Mouse (Mus musculus): Measurements from ENCODE around the gene Lcmt1.

Lcmt1 gene

DNA sequence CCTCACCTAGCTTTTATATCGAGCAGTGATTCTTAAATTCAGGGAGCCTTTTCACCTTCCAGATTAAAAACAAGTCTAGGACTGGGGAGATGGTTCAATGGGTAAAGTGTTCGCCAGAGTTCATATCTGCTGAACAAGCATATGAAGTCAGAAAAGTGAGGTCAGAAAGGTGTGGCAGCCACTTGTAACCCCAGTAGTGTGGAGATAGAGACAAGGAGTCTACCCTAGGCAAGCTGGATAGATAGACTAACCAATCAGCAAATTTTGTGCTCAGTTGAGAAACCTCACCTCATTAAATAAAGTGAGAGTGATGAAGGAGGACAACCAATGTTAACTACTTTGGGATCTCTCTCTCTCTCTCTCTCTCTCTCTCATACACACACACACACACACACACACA lies 80.9 kb downstream of the Lcmt1 start:
- in situ Hi-C loops (cut with MboI; ENCODE audit: unreplicated experiment in 2 of 2) = loop anchor here (25.0 kb wide), 2 partner anchors 1213 to 1238 kb away; partner anchors contain the start of gene Chp2 (in 1 of the 2)

DNA sequence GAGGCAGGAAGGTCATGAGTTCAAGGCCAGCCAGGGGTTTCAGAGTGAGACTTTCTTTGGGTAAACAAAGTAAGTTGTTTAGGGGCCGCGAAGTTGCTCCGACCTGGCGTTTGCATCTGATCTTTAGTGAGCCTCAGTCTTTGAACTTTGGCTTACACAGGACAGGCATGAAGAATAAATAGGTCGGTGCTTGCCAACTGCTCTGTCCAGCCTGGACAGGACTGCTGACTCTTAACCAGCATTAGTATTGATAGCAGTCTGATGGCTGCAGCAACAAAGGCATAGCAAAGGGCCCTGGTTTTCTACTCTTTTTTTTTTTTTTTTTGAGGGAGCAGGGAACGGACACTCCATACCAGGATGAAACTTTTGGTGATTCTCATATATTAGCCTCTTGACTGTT lies 83.0 kb downstream of the Lcmt1 start:
- in situ Hi-C loops (cut with MboI; ENCODE audit: unreplicated experiment in 2 of 2) = loop anchor here (25.0 kb wide), 2 partner anchors 1215 to 1240 kb away; partner anchors contain the start of gene Chp2 (in 1 of the 2)

DNA sequence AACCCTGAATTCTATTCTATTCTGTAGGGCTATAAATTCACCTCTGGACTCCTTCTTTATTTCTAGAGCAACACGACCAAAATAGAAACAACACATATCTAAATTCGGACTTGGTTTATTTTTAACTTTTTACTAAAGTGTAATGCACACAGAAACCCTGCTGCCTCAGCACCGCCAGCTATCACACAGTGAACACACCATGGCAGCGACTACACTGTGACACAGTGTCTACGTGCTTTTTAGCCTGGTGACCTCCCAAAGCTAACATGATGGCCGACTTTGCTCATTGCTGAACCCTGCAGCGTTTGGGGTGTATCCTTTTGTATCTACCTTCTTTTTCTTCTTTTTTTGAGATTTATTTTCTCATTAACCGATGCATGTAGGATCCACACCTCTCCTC lies 83.5 kb downstream of the Lcmt1 start:
- in situ Hi-C loops (cut with MboI; ENCODE audit: unreplicated experiment in 2 of 2) = loop anchor here (25.0 kb wide), 2 partner anchors 1216 to 1241 kb away; partner anchors contain the start of gene Chp2 (in 1 of the 2)

DNA sequence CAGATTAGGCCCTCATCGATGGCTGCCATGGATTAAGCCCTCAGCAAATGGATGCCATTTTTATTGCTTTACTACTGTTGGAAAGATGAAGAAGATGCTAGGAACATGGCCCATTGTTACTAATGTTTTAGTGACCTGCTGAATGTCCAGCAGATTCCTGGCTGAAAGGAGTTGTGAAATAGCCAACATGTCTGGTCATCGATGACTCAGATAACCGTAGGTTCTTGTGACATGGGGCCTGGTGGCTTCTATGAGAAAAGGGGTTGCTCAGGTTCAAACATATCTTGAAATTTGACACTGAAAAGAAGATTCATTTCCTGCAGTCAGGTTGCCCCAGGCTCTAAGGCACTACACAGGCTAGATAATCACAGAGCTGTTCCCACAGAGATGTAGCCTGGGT lies 85.5 kb downstream of the Lcmt1 start:
- in situ Hi-C loops (cut with MboI; ENCODE audit: unreplicated experiment in 2 of 2) = loop anchor here (25.0 kb wide), 2 partner anchors 1218 to 1243 kb away; partner anchors contain the start of gene Chp2 (in 1 of the 2)

DNA sequence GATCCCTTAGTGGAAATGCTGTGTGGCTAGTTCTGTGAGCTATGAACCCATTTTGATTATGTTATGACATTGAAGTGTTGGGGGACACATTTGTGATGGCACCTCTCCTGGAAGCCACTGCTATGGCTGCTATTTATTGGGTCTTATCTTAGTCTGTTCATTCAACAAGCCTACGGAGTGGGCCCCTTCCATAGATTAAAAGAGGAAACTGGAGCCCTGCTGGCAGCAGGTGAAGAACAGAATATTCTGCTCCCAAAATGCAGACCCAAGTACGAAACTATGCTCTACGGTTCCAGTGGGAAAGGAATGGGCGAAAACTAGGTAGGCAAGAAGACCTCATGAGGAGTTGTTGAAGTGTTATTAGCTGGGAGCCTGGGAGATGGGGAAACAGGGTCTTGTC lies 88.7 kb downstream of the Lcmt1 start:
- in situ Hi-C loops (cut with MboI; ENCODE audit: unreplicated experiment in 2 of 2) = loop anchor here (25.0 kb wide), 2 partner anchors 1221 to 1246 kb away; partner anchors contain the start of gene Chp2 (in 1 of the 2)

DNA sequence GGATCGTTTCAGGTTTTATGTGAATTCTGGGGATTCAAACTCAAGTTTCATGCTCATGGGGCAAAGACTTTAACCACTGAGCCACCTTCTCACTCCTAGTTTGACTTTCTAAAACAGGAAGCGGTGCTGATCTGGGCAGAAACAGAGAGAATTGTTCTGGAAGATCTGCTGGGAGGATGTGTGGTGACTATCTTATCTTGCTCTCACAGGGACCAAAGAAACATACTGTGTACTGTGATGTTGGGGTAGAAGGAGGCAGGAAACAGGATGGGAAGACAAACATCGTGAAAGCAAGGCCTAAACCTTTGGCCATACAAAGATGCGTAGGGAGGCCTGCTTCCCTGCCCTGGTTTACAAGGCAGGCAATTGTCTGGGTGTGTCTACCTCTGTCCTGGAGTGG lies 89.7 kb downstream of the Lcmt1 start:
- in situ Hi-C loops (cut with MboI; ENCODE audit: unreplicated experiment in 2 of 2) = loop anchor here (25.0 kb wide), 2 partner anchors 1222 to 1247 kb away; partner anchors contain the start of gene Chp2 (in 1 of the 2)

DNA sequence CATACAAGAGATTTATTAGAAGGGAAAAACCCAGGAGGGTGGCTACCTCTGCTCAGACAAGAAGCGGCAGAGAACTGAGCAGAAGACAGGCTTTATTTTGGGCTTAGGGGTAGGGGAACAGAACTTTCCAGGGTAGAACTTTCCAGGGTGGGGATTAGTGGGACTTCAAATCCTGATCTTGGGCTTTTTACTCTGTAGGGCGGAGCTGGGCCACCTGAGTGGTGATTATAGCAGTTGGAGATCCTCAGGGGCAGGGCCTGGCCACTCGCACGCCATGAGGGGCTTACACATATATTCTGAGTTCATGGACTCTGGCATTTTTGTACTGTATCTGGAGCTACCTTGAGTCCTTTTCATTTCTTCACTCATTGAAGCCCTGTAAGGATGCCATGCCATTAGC lies 91.7 kb downstream of the Lcmt1 start:
- in situ Hi-C loops (cut with MboI; ENCODE audit: unreplicated experiment in 2 of 2) = loop anchor here (5.0 to 25.0 kb wide), 5 partner anchors 527 to 1249 kb away; partner anchors contain the start of gene Chp2 (in 1 of the 2)

DNA sequence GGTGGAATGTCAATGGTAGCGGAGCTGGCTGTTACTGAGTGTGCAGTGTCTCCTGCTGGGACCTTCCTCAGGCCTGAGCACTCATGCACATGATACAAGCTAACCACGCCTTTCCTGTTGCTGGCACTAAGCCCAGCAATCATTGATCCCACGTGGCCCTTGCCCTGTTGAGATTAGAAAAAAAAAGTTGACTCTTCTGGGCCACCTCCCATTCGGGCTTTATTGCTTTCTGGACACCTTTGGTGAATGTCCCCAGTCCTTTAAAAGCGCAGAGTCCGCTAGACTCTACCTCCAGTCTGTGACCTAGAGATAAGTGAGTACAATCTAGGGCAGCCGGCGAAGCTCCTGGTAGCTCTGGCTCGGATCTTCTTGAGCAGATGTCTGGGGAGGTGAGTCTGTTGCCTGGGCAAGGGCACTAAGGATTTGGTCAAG lies 92.5 kb downstream of the Lcmt1 start, which contains the start of gene Aqp8:
Gene Aqp8 (plus strand): TSS at position 222 of the 432 bp plus-strand sequence.
- in situ Hi-C loops (cut with MboI; ENCODE audit: unreplicated experiment in 2 of 2) = loop anchor here (5.0 to 25.0 kb wide), 5 partner anchors 527 to 1250 kb away; partner anchors contain the start of gene Chp2 (in 1 of the 2)

DNA sequence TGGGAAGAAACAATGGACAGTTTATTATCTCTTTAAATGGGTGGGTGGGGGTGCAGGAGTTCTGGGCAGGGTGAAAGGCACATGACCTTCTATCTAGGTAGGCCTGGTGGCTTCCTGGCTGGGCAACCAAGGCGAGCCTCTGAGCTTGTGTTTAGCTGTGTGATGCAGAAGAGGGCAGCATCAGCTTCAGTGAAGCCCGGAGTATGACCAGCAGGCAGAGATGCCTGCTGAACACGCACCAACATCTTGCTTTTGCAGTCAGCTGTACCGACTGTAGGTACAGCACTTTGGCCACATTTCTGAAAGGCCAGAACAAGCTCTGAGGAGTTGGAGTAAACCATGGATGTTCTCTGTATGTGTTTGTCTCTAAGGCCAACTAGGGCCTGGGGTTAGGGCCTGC lies 94.0 kb downstream of the Lcmt1 start:
- in situ Hi-C loops (cut with MboI; ENCODE audit: unreplicated experiment in 2 of 2) = loop anchor here (5.0 to 25.0 kb wide), 5 partner anchors 529 to 1251 kb away; partner anchors contain the start of gene Chp2 (in 1 of the 2)

DNA sequence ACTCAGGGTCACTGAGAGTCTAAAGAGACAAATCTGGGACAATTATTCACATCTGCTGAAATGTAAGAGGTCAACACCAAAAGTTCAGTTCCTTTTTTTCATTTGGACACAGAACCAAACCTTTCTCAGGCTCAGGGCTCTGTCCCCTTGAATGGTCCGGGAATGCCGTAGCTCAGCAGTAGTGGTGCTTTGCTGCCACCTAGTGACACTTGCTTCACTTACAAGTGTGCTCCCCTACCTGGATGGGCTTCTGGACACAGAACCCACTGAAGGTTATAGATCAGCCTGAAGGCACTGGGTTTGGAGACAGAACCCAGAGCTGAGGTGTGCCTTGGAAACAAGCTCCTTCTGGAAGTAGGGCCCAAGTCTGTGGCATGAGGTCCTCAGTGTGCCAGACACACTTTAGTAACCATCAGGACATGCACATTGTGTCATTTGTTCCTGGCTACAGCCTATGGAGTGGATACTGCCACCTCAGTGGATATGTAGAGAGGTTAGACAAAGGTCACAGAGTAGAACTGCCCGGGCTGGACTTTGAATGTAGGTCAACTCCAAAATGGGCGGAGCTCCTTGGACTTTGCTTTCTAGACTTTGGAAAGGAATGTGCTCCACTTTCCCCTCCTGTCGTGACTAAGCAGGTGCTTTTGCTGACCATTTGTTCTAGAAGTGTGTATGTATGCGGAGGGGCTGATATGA lies 96.3 kb downstream of the Lcmt1 start:
- in situ Hi-C loops (cut with MboI; ENCODE audit: unreplicated experiment in 2 of 2) = loop anchor here (5.0 to 25.0 kb wide), 6 partner anchors 259 to 1254 kb away; partner anchors contain the start of gene Chp2 (in 1 of the 2)

DNA sequence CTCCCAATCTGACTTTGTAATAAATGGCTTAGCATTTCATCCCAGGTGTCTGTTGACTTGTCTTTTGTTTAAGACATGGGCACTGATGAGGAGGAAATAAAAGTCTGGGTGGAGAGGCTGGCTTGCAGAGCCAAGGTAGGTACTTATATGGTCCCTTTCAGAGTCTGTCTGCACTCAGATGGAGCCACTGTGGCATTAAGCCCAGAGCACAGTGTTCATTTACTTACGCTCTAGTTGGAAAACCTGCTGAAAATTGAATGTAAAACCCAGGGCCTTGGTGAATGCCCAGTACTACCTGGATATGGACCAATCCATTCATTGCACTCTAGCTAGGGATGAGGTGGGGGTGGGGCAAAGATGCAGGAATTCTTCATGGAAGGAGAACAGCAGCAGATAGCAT lies 98.4 kb downstream of the Lcmt1 start:
- in situ Hi-C loops (cut with MboI; ENCODE audit: unreplicated experiment in 2 of 2) = loop anchor here (5.0 to 25.0 kb wide), 6 partner anchors 261 to 1256 kb away; partner anchors contain the start of gene Chp2 (in 1 of the 2)

Measured in v-Abl transformed pro-B cells (cell line).